Mouse (Mus musculus) Muller cell, postnatal 12 days (primary cell): ENCODE measurements at regions not wholly inside any gene's neighbourhood (a gene's known extent, or its start where the extent isn't known, plus 50 kb on each side); places are given as distances from the start of the nearest gene placed in this dataset.
A peak's percentile ranks its signal among the peaks of the same experiment; 100 is the strongest.

Experiments
- DNase-seq: peaks from one replicate; pipeline ENCODE4 v3.0.0-alpha.2; 2015; ENCODE audit errors: inconsistent ontology term

DNA sequence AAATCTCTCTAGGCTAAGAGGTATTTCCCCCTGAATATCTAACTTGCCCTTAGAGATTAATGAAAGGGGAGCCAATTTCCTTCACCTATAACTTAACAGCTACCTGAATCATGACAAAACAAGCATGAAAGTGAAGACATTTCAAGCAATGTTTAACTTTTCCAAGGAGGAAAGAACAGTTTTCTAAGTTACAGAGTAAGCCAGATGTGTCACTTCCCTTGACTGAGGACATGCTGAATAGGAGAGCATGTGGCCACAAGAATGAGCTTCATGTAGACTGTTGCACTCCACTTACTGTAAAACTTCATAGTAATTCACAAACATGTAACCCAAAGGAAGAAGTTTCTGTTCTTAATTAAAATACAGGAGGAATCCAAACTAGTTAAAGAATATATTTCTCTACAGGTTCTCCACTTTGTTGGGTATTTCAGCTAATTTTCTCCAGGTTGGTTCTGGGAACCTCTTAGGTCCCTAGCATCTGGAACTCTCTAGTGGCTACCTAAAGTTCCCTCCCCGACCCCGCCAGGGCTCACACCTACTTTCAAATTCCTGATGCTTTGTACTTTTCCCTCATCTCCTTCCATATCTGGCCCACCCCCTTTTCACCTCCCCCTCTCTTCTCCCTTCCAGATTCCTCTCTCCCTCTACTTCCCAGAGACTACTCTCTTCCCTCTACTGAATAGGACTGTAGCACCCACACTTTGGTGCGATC is 142.0 kb upstream of the Tyrp1 start:
- DNase-seq: no peak

- no peak for DNase-seq
These were observed 121.2 kb upstream of the Tyrp1 start for GRCm38 (mm10) chr4:80712698-80713097.

DNA sequence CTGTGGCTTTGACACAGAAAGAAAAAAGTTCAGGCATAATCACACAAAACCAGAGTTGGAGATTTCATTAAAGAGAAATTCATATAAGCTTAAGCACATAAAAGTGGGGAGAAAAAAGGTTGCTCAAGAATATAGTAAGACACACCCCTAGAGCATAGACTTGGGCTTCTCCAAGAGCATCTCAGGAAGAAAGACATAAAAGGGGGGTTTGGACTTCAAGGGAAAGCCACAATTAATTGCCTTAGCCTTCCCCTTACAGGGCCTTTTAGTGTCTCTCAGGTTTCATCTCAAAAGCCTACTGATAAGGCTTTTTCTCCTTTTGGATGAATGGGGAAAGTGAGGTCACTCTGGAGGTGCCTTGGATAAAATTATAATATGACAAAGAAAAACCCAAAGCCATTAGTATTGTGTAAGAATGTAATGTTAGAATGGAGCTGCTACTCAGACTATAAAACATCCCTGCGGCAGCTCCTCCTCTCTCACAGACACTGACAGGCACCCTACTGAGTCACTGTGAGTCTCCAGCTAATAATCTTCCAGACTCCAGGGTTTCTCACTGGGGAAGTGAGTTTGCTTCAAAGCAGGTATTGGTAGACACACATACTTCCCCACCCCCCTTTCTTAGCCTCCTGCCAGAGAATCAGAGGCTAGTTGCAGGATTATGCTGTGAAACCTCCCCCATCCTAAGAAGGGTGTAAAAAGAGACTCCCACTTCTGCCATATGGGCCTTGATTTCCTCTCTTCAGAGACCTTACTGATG is 88.8 kb upstream of the Tyrp1 start:
- no peak for DNase-seq

- DNase-seq: no peak
These were observed 81.7 kb upstream of the Tyrp1 start for GRCm38 (mm10) chr4:80752259-80752658.

DNA sequence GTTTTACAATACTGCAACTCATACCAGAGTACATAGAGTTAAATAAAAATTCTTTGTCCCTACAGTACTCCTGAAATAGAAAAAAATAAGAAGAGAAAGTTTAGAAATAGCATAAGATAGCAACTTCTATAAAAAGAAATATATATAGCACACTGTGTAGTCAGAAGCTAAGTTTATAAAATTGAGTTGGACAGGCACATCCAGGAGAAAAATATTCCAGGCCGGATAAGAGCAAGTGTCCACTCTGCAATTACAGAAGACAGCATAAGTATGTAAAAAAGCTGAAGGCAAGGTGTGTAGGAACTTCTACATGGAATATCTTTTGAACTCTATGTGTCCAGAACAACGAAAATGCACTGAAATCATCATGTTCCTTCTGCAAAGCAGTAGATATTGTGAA is 77.8 kb upstream of the Tyrp1 start:
- DNase-seq: no peak

- no peak for DNase-seq
These were observed 69.9 kb upstream of the Tyrp1 start for GRCm38 (mm10) chr4:80764024-80764423.

GRCm38 (mm10) chr4:80765781-80766180 is 68.1 kb upstream of the Tyrp1 start:
- DNase-seq: peak; percentile 52

DNA sequence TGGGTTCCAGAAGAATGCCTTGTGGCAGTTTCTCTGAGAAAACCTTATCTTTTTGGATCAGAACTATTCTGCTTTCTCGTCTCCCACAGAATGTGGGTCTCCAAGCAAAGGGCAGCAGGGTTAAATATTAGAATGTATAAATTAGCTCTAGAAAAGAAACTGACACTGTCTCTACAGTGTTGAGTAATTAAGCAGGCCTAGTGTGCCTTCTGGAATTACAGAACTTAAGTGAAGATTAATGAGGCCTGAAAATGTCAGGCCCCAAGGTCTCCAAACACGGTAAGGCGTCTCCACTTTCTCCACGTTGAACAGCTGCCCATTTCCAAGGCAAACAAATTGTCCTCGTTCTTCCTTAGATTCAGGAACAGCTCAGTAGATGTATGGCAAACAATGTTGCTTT is 66.5 kb upstream of the Tyrp1 start:
- no peak for DNase-seq
